Mouse (Mus musculus) liver, postnatal 0 days (tissue): ENCODE measurements around the gene Galr3. TPM values are rescaled to one million over a fixed set of nuclear protein-coding genes. Genes with fewer than 3 reads are reported as not detected.
A peak's percentile ranks its signal among the peaks of the same experiment; 100 is the strongest.

Experiments used
- ATAC-seq: fragments of 200-750 bp; cut with Nextera tagmentation; 2 replicates; pipeline ENCODE4 v1.8.0; 2017; ENCODE audit warnings: mild to moderate bottlenecking, moderate library complexity
- DNase-seq: peaks from one replicate; pipeline ENCODE4 v3.0.0-alpha.2; 2016
- H3K27ac ChIP-seq: fragments of 300-500 bp; sonication (generic); 2 replicates; pipeline ENCODE4 v1.5.1; 2014; ENCODE audit warnings: antibody characterized with exemption, moderate library complexity, mild to moderate bottlenecking, low read depth
- H3K27me3 ChIP-seq: fragments of 300-500 bp; sonication (generic); 2 replicates; pipeline ENCODE4 v1.6.1; 2014; ENCODE audit warnings: low read length, control low read depth, mixed read lengths; ENCODE audit not compliant: insufficient read depth
- H3K36me3 ChIP-seq: fragments of 300-500 bp; sonication (generic); replicated peaks from 2 replicates; pipeline ENCODE4 v1.6.1; 2014; ENCODE audit warnings: mild to moderate bottlenecking, control low read depth, low read length, moderate library complexity, mixed read lengths; ENCODE audit not compliant: insufficient read depth
- H3K4me1 ChIP-seq: fragments of 300-500 bp; sonication (generic); 2 replicates; pipeline ENCODE4 v1.6.1; 2014; ENCODE audit warnings: antibody characterized with exemption, mild to moderate bottlenecking, control low read depth; ENCODE audit not compliant: insufficient read depth
- H3K4me2 ChIP-seq: fragments of 300-500 bp; sonication (generic); 2 replicates; pipeline ENCODE4 v1.6.1; 2014; ENCODE audit warnings: low read depth, mild to moderate bottlenecking, low read length, moderate library complexity, mixed read lengths
- H3K4me3 ChIP-seq: fragments of 300-500 bp; sonication (generic); 2 replicates; pipeline ENCODE4 v1.5.1; 2014; ENCODE audit warnings: low read depth, low read length
- H3K9ac ChIP-seq: fragments of 300-500 bp; sonication (generic); replicated peaks from 2 replicates; pipeline ENCODE4 v1.6.1; 2014; ENCODE audit warnings: mild to moderate bottlenecking, moderate library complexity
- H3K9me3 ChIP-seq: fragments of 300-500 bp; sonication (generic); 2 replicates; pipeline ENCODE4 v1.6.1; 2016; ENCODE audit warnings: mild to moderate bottlenecking, control low read depth, low read length, mixed read lengths
- CTCF ChIP-seq: sonication (generic); IDR thresholded peaks from 2 replicates; pipeline ENCODE4 v1.5.1; 2016; ENCODE audit warnings: antibody characterized with exemption, low read depth
- EP300 ChIP-seq: IDR thresholded peaks from 2 replicates; pipeline ENCODE4 v1.6.1; 2016; ENCODE audit warnings: antibody characterized with exemption, low read depth, mild to moderate bottlenecking
- WGBS: fragments of 180-500 bp; shearing (Covaris S2); extraction: QIAGEN DNeasy Blood & Tissue Kit; methylation state at CpG from one replicate; pipeline ENCODE4 v1.1.7; 2014; ENCODE audit not compliant: insufficient replicate concordance; 5-methylcytosine and 5-hydroxymethylcytosine counted together
- polyA plus RNA-seq: library from polyadenylated mRNA; unstranded; fragments of >200 nt; fragmentation: Nextera tagmentation; extraction: Ambion mirVana; gene quantifications from 2 replicates; pipeline ENCODE4 v1.2.1, GENCODE M21; 2015

The Galr3 gene
- polyA plus RNA-seq, result 0.08 and 0.16 TPM in 2 replicates

- Histone ChIP-seq H3K4me3 (peak within 1 kb of the TSS; percentile 50), H3K4me1 (peaks cover 36% of the 10 kb centered on the region), H3K36me3 (no peaks in the 10 kb centered on the region), H3K9ac (peak within 1 kb of the TSS; percentile 3; the same call in 1 of the 2 replicates), H3K27ac (no peak within 1 kb of the TSS; the same call in 1 of the 2 replicates), H3K27me3 (peaks cover 33% of the 10 kb centered on the region), H3K4me2 (peak within 1 kb of the TSS; percentile 84), H3K9me3 (no peaks in the 10 kb centered on the region)
- ATAC-seq, result no peak
- no peak for DNase-seq
- TF ChIP-seq CTCF, result no peak
- TF ChIP-seq EP300, result no peak
- 60% methylated on average over 6 of the region's 6 CpGs for WGBS
Measured at GRCm38 (mm10) chr15:79041585-79041984, at the start of gene Galr3. TSS of gene Galr3 (plus strand) at chr15:79041885.

DNA sequence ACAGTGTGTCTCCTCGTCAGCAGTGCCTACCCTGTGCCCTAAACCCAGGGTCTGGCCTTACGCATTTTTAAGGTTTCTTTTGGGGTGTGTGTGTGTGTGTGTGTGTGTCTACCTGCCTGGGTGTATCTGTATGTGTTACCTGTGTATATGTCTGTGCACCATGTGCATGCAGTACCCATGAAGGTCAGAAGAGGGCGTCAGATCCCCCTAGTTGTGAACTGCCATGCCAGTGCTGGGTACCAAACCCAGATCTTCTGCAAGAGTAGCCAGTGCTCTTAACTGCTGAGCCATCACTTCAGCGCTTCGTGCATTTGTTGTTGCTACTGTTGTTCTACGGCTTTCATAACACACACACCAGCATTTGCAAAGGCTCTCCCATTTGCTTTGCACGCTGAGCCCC is 49.5 kb upstream of the Galr3 start:
- H3K4me3 ChIP-seq, result no peak overlapping the region
- H3K4me2 ChIP-seq, result no peak overlapping the region
- peaks cover 10% of the 10 kb centered on the region for H3K4me1 ChIP-seq
- TF ChIP-seq CTCF (peak; percentile 30; the same call in 1 of the 2 replicates), EP300 (no peak)
- peaks cover 69% of the 10 kb centered on the region for H3K36me3 ChIP-seq
- WGBS, result 90% methylated on average over 7 of the region's 7 CpGs
- H3K27ac ChIP-seq, result no peak overlapping the region
- DNase-seq (no peak), ATAC-seq (no peak)
- no peaks in the 10 kb centered on the region for H3K27me3 ChIP-seq
- H3K9ac ChIP-seq, result no peak overlapping the region
- no peaks in the 10 kb centered on the region for H3K9me3 ChIP-seq

DNA sequence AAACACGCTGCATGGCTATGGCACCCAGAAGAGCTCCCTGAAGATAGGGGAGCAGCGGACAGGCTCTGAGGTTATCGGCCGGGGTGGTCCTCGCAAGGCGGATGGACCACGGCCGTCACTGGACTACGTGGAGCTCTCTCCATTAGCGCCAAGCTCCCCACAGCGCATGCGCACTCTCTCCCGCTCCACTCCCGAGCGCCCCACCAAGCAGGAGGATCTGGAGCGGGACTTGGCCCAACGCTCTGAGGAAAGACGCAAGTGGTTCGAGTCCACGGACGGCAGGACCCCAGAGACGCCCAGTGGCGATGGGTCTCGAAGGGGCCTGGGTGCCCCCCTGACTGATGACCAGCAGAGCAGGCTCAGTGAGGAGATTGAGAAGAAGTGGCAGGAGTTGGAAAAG is 48.8 kb upstream of the Galr3 start:
- ATAC-seq (no peak), DNase-seq (no peak)
- no peak for TF ChIP-seq CTCF
- H3K4me1 ChIP-seq, result peaks cover 10% of the 10 kb centered on the region
- H3K27me3 ChIP-seq, result no peaks in the 10 kb centered on the region
- H3K4me3 ChIP-seq, result no peak overlapping the region
- H3K9me3 ChIP-seq, result no peaks in the 10 kb centered on the region
- whole genome bisulfite sequencing, result 96% methylated on average over 24 of the region's 24 CpGs
- H3K27ac ChIP-seq, result no peak overlapping the region
- H3K9ac ChIP-seq, result no peak overlapping the region
- H3K36me3 ChIP-seq, result peaks cover 69% of the 10 kb centered on the region
- no peak overlapping the region for H3K4me2 ChIP-seq

- Histone ChIP-seq H3K4me2 (no peak overlapping the region), H3K27me3 (no peaks in the 10 kb centered on the region), H3K9ac (no peak overlapping the region), H3K36me3 (peaks cover 65% of the 10 kb centered on the region), H3K9me3 (no peaks in the 10 kb centered on the region), H3K4me3 (no peak overlapping the region), H3K4me1 (peaks cover 10% of the 10 kb centered on the region), H3K27ac (peak overlapping the region; percentile 58)
- DNase-seq (no peak), ATAC-seq (no peak)
- WGBS, result 73% methylated on average over 4 of the region's 4 CpGs
- TF ChIP-seq EP300 (no peak), CTCF (no peak)
Measured at GRCm38 (mm10) chr15:78995916-78996315, 45.8 kb upstream of the Galr3 start.

DNA sequence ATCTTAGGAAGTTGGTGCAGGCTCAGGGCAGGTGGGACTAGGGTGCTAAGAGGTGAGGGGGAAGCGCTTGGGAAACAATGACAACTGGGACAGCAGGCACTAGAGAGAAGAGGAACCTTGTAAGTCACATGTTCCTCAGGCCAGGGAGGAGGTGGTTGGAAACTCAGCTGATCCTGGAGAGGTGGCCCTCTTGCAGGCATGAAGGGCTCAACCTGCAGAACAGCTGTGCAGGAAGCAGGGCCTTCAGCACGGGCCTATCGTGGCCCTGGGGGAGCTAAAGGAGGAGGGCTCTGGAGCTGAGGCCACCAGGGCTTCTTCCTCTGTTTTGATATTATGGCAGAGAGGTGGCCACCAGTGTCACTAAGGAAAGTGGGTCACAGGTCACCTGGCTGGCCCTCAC is 45.0 kb upstream of the Galr3 start:
- Histone ChIP-seq H3K36me3 (peaks cover 65% of the 10 kb centered on the region), H3K27me3 (no peaks in the 10 kb centered on the region), H3K4me3 (no peak overlapping the region), H3K9ac (no peak overlapping the region), H3K9me3 (no peaks in the 10 kb centered on the region), H3K4me2 (no peak overlapping the region), H3K27ac (peak overlapping the region; percentile 58), H3K4me1 (peaks cover 10% of the 10 kb centered on the region)
- WGBS, result 42% methylated on average over 3 of the region's 3 CpGs
- TF ChIP-seq EP300 (no peak), CTCF (no peak)
- DNase-seq (peak; percentile 38), ATAC-seq (peak; percentile 79)

GRCm38 (mm10) chr15:78998348-78998747 is 43.3 kb upstream of the Galr3 start:
- H3K9ac ChIP-seq, result no peak overlapping the region
- no peak for DNase-seq
- H3K4me3 ChIP-seq, result no peak overlapping the region
- TF ChIP-seq CTCF (no peak), EP300 (no peak)
- no peak overlapping the region for H3K4me2 ChIP-seq
- no peaks in the 10 kb centered on the region for H3K9me3 ChIP-seq
- no peak overlapping the region for H3K27ac ChIP-seq
- no peaks in the 10 kb centered on the region for H3K27me3 ChIP-seq
- peaks cover 60% of the 10 kb centered on the region for H3K36me3 ChIP-seq
- WGBS, result 74% methylated on average over 8 of the region's 8 CpGs
- ATAC-seq, result no peak
- peaks cover 10% of the 10 kb centered on the region for H3K4me1 ChIP-seq

GRCm38 (mm10) chr15:78999586-78999985 is 42.1 kb upstream of the Galr3 start:
- Histone ChIP-seq H3K36me3 (peaks cover 59% of the 10 kb centered on the region), H3K27me3 (no peaks in the 10 kb centered on the region)
- no peak for DNase-seq

More at GRCm38 (mm10) chr15:78999586-78999985, 42.1 kb upstream of the Galr3 start:
- no peaks in the 10 kb centered on the region for H3K9me3 ChIP-seq
- H3K4me3 ChIP-seq, result no peak overlapping the region
- no peak overlapping the region for H3K9ac ChIP-seq
- WGBS, result 81% methylated on average over 11 of the region's 11 CpGs
- no peak overlapping the region for H3K27ac ChIP-seq
- peaks cover 10% of the 10 kb centered on the region for H3K4me1 ChIP-seq
- no peak overlapping the region for H3K4me2 ChIP-seq
- TF ChIP-seq CTCF, result no peak
- TF ChIP-seq EP300, result no peak
- no peak for ATAC-seq
